Mouse (Mus musculus) thymus, adult 2 months (tissue): ENCODE data around the gene Sugp1.

ENCODE experiments used
- CTCF ChIP-seq: fragments of 200-500 bp; IDR thresholded peaks from 2 replicates; pipeline ENCODE4 v1.5.1; 2012; ENCODE audit warnings: mild to moderate bottlenecking, control low read depth, low read length, moderate library complexity, borderline replicate concordance; ENCODE audit not compliant: control insufficient read depth, poor library complexity, insufficient read depth; ENCODE audit errors: extremely low read depth
- POLR2A ChIP-seq: fragments of 200-500 bp; IDR thresholded peaks from 2 replicates; pipeline ENCODE4 v1.6.1; 2012; ENCODE audit warnings: mild to moderate bottlenecking, low read length, control low read depth, moderate library complexity; ENCODE audit not compliant: control insufficient read depth, poor library complexity, insufficient read depth; ENCODE audit errors: extremely low read depth

GRCm38 (mm10) chr8:70114488-70114887 is 71.9 kb downstream of the Sugp1 start:
- TF ChIP-seq POLR2A (no peak), CTCF (no peak)
